Mouse (Mus musculus) mature B cell (primary cell): Measurements from ENCODE around the gene Rhbdd2.

Experiments used
- in situ Hi-C: fragments of 300-500 bp; cut with MboI; formaldehyde crosslinking; loops from 2 replicates; pipeline ENCODE4 v1.14.3; 2019

Gene Rhbdd2

GRCm38 (mm10) chr5:135680967-135681545 lies 48.6 kb downstream of the Rhbdd2 start:
- in situ Hi-C loops, result no loop called here

- in situ Hi-C loops, result no loop called here
Measured at GRCm38 (mm10) chr5:135682009-135682408, 49.6 kb downstream of the Rhbdd2 start.

- in situ Hi-C loops, result no loop called here
Measured at GRCm38 (mm10) chr5:135682942-135683570, 50.6 kb downstream of the Rhbdd2 start.

GRCm38 (mm10) chr5:135690401-135690800 lies 58.0 kb downstream of the Rhbdd2 start:
- in situ Hi-C loops, result no loop called here

DNA sequence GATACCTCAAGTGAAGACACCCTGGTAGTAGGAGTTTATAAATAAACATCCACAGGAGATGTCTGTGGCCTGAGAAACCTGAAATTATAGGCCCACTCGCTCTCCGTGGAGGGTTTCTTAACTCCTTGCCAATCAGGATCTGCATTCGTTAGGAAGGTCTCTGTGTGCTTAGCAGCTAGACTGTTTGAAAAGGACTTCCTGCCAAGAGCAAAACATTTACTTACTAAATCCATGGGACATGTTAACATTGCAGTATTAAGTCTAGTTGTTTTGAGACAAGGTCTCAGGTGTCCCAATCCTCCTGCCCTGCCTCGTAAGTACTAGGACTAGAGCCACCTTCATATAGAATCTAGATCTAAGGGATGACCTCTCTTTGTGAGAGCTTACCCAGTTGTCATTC lies 58.8 kb downstream of the Rhbdd2 start:
- in situ Hi-C loops, result no loop called here

DNA sequence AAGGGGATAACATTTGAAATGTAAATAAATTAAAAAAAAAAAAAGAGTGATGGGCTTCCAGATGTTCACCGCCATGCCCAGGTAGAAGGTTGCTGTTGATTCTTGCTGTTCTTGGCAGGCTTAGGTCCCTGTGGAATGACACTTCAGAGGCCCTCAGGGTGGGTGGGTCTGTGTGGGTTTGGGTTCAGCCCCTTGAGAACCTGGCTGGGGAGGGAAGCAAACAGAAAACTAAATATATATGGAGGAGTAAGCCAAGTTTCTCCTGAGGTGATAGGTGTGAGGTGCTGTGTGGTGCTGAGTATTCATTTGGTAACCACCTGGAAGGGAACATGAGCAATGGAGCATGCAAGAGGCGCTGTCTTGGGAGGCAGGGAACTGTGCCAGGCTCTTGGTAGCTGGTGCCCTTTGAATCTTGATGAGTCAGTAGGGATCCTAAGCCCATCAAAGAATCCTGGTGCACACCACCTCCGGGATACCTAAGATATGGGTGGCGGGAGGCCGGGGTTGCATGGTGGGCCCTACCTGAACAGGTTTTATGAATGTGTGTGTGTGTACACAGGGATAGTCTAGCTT lies 60.9 kb downstream of the Rhbdd2 start:
- in situ Hi-C loops, result no loop called here

DNA sequence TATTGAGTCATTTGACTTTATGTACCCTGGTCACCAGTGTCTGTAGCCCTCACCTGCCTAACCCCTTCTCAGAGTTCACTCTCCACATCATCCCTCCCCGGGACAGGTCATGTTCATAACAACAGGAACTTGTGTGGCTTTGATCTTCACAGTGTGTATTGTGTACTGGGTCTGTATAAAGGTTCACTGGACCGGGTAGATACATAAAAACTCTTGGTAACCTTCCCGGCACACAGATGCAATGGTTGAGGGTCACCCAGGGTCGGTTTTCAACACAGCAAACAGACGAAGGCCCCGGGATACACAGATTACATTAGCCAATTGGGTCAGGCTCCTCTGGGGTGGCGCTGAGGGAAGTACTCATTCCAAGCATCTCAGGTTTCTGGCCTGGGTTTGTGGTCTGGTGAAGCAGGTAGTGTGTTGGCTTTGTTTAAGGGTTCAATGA lies 62.9 kb downstream of the Rhbdd2 start:
- in situ Hi-C loops, result no loop called here
